Mouse (Mus musculus): ENCODE measurements around the gene Sft2d2. TPM values are rescaled to one million over a fixed set of nuclear protein-coding genes. Genes with fewer than 3 reads are reported as not detected.

Sft2d2 gene
- polyA plus RNA-seq, 1 experiment from 2014 or later: 17.0 TPM

Other genes with a start within 250 kb of the Sft2d2 start
- not detected in 2 replicates for gene Tbx19, start 33.7 kb downstream of the Sft2d2 start, polyA plus RNA-seq (2015; fragmentation: Nextera tagmentation; extraction: Ambion mirVana)
- 97.3 and 107 TPM in 2 replicates for gene Tiprl, start 42.6 kb upstream of the Sft2d2 start, polyA plus RNA-seq (2015; fragmentation: Nextera tagmentation; extraction: Ambion mirVana)
- gene Gpr161, start 101.4 kb upstream of the Sft2d2 start, polyA plus RNA-seq (2015; fragmentation: Nextera tagmentation; extraction: Ambion mirVana): 1.8 TPM in 2 replicates

All from limb, embryonic 13.5 days (tissue).